Mouse (Mus musculus) adrenal gland, postnatal 36 days (tissue): ENCODE measurements around the gene Kcnn3. TPM values are rescaled to one million over a fixed set of nuclear protein-coding genes. Genes with fewer than 3 reads are reported as not detected.
A peak's percentile ranks its signal among the peaks of the same experiment; 100 is the strongest.

Source experiments
- DNase-seq, 2 experiments: peaks; one replicate each; pipeline ENCODE4 v3.0.0; 2021; ENCODE audit warnings: mixed read lengths in 1 of 2
- total RNA-seq, 2 experiments: library from RNA; stranded (reverse); gene quantifications; 2 replicates each; pipeline ENCODE4 v1.2.3; 2021

The Kcnn3 gene
- total RNA-seq, 2 experiments from 2014 or later = 3.4 to 3.7 TPM

DNA sequence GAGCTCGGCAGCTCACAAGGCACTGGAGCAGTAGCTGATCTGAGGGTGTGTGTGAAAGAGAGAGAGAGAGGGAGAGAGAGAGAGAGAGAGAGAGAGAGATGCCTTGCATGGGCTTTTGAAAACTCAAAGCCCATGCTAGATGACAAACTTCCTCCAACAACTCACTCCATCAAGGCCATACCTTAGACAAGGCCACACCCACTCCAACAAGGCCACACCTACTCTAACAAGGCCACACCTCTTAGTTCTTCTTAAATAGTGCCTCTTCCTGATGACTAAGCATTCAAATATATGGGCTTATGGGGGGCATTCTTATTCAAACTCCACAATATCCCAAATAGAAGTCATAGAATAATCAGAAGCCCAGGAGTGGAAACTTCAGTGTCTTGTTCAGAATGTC, 49.1 kb downstream of the Kcnn3 start:
- DNase-seq = no peak

GRCm38 (mm10) chr3:89569707-89570324, 49.9 kb downstream of the Kcnn3 start:
- DNase-seq = no peak

DNA sequence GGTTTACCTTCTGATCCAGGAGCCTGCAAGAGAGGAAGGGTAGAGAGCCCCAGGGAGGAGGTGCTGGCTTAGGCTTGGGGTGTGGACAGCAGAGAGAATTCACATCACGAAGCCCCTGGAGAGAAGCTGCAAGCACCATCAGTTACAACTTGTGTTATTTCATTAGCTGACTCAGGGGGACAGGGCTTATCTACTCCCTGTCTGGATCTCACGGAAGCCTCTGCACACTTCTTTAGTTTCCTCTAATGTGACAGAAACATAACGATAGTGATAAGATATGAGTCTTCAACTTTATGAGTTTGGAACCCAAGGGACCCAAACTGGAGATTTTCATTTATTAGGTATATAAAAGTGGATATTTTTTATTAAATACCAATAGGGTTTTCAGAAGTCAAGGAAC, 50.4 kb downstream of the Kcnn3 start:
- DNase-seq = no peak

DNA sequence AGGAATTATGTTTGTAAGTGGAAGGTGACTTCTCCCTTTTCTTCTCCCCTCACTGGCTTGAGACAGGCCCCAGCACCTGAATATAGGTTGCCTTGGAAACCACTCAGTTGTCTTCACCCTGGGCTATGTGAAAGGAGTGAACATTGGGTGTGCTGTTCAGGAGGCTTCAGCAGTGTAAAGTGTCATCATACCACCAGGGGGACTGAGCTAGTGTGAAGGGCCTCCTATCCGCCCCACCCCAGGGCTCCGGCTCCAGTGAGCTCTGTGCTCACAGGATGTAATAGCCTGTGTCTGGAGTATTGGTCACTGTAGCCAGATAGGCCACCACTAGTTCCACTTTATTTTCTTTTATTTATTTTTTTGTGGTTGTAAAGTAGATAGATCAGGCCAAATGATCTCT, 54.3 kb downstream of the Kcnn3 start:
- no peak for DNase-seq

DNA sequence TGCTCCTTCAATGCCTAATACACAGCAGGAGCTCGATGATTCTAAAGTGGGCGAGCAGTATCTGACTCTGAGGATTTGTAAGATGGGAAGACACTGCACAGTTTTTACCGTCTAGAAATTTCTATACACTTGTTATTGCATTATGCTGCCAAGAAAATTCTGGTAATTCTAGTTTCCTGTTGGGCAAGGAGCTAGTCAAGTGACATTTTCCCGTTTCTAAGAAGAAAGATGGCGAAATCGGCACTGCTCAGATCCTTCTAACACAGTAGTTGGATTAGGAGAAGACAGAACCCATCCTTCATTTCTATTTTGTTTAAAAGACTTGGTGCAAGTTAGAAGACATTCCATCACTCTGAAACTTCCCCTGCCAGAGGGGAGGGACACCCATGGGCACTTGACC, 56.4 kb downstream of the Kcnn3 start:
- DNase-seq = no peak

GRCm38 (mm10) chr3:89577154-89577553, 57.2 kb downstream of the Kcnn3 start:
- no peak for DNase-seq

GRCm38 (mm10) chr3:89578083-89578482, 58.1 kb downstream of the Kcnn3 start:
- DNase-seq = no peak

DNA sequence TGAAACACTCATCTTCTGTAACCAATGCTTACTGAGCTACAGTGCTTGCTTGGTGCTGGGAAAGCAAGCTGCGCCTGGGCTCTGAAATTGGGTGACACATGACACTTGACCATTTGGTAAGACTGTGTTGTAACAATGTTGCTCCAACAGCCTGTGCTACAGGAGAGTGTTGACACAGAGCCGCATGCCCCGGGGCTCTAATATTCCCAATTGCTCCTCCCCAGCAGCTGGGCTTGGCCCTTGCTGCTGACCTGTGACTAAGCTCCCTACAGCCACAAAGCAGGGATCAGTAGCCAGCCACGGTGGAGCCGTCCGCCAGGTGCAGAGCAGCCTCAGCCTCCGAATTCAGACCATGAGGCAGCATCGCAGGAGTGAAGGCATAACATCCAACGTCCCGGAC, 58.8 kb downstream of the Kcnn3 start:
- peak; percentile 49 for DNase-seq

DNA sequence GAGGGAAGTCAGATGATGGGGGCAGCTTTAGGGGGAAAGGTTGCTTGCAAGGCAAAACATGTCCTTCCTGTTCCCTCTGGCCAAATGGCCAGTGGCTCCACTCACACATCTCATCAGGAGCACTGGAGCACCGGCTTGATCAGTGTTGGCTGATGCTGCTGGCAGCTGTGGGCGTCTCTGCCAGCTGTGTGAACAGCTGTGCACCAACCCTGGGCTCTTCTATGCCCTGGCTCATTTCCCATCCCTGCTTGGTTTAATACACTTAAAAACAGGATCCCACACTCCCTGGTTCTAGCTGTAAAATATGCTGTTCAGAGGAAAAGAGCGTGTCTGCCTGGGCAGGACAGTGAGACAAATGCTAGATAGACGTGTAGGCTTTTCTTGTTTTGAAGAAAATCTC, 64.3 kb downstream of the Kcnn3 start:
- no peak for DNase-seq

GRCm38 (mm10) chr3:89588436-89588835, 68.5 kb downstream of the Kcnn3 start:
- DNase-seq = no peak

GRCm38 (mm10) chr3:89589321-89589720, 69.4 kb downstream of the Kcnn3 start:
- peak in 1 of 2 experiments; percentile 36 for DNase-seq

- no peak for DNase-seq
These were observed 70.4 kb downstream of the Kcnn3 start for GRCm38 (mm10) chr3:89590386-89590785.

DNA sequence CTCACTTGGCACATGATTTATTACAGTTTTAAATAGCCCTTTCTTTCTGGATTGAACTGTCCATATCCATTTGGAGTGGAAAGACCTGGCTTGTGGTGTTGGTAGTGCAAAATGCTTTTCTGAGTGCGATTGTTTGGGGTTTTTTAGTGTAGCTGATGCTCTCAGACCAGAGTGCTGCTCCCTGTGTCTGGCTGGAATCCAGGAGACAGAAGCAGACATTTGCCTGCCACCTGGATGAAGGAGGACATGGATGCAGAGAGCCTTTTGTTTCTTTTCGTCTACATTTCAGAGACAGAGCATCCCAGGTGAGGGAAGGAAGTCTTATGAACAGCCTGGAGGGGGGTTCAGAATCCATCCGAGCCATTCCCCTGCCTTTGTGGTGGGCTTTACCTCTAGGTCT, 71.5 kb downstream of the Kcnn3 start:
- DNase-seq = no peak

GRCm38 (mm10) chr3:89592809-89593208, 72.8 kb downstream of the Kcnn3 start:
- DNase-seq = no peak

DNA sequence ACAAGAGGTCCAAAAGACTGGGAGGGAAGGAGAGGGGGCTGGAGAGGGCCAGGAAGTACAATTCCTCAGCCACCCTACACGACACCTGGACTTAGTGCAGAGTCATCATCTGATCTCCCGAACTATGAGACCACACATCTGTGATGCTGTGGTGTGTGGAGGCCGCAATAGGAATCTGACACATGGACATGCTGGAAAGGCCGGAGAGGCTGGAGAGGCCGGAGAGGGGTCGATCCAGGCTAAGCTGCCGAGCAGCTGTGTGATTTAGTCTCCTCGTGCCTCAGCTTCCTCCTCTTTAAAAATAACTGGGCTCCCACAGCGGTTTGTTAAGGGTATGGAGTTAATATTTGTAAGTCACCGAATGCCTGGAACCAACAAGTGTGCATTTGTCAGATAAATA, 73.6 kb downstream of the Kcnn3 start:
- no peak for DNase-seq

DNA sequence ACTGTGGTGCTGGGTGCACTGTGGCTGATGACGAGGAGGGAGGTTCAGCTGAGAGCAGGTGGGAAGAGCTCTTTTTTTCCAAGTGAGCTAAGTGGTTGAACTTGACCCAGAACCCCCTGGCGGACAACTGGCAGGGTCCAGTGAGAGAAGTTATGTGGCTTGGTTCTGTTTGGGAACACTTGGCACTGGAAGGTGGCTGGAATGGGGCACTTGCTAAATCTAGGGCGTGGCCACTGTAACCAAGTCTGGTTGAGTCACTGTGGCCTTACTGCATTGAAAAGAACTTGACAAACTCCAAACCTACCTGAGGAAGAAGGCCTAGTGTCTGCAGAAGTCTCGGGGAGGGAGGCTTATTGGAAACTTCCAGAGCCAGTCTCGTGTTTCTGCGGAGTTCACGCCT, 78.4 kb downstream of the Kcnn3 start:
- DNase-seq = no peak

DNA sequence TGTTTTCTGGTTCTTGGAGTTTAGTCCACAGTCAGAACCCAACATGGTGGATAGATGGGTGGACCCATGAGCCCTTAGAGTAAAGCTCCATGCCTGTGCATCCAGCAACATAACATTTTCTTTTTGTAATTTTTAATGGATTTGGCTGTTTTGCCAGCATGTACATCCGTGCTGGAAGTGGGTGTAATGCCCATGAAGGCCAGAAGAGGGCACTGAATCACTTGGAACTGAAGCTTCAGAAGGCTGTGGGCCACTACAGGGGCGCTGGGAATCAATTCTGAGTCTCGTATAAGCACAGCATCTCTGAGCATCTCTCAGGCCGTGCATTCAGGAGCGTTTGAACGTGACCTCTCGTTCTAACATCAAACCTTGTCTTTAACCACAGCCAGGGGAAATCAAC, 79.0 kb downstream of the Kcnn3 start:
- DNase-seq = no peak

DNA sequence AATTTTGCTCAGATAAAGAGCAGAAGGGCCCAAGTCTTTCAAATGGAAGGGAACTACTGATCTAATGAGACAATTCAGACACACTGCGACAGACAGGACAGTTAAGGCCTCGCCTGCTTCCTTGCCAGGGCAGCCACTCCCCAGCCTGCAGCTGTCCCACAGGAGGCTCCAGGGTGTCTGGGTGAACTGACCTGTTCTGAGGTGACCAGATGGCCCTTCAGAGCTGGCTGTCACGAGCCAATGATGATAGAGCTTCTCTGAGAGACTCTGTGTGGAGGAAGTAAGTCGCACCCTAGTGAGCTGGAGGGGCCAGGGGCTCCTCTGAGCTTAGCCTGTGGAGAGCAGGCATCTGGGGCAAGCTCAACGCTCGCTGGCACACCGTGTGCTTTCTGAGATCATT, 81.1 kb downstream of the Kcnn3 start:
- DNase-seq = no peak

DNA sequence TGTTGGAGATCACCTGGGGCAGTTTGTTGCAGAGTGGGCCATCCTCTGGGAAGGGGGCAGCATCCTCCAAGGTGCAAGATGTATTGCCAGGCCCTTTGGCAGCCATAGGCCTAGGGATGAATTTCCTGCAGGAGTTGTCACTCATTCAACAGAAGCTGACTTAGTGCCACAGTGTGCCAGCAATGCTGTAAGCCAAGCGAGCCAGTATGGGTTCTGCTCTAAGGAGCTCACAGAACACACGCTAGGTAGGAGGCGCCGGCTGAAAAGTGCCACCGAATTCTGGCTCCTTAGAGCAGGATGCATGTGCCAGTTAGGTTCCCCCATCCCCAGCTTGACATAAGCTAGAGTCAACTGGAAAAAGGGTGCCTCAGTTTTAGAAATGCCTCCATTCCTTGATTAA, 83.3 kb downstream of the Kcnn3 start:
- DNase-seq = no peak

- DNase-seq = no peak
These were observed 85.3 kb downstream of the Kcnn3 start for GRCm38 (mm10) chr3:89605235-89605634.

DNA sequence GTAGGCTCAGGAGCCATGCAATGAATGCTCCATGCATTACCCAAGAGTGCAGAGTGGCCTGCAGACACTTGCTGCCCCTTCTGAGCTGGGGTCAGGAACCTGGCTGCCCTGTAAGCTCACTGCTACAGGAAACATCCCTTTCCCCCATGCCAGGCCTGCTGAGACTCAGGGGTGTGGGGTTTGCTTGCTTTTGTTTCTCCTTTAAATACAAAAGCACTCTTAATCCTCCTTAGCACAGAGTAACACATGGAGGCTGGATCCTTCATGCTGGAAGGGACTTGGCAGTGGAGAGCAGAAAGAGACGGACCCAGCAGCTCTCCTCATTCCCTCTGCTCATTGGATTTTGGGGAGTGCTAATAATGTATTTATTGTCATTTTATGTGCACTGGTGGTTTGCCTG, 87.4 kb downstream of the Kcnn3 start:
- DNase-seq = no peak

DNA sequence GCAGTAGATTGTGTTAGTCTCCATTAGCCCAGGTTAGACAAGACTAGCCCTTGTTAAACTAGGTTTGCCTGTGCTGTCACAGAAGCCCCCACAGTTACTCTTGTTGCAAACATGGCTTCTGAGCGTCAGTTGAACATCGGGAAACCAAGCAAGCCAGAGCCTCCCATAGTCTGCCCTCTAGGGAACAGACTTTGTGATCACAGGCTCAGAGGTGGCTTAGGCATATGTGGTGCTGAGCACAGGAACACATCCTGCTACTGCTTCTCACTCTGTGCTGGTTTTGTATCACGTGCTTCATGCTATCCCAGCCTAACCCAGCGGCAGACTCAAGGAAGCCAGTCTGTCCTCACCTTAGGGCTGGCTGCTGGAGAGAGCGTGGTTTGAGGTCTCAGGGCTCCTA, 92.1 kb downstream of the Kcnn3 start:
- DNase-seq = no peak

GRCm38 (mm10) chr3:89613526-89614523, 93.9 kb downstream of the Kcnn3 start:
- peak; percentile 88 to 92 for DNase-seq

DNA sequence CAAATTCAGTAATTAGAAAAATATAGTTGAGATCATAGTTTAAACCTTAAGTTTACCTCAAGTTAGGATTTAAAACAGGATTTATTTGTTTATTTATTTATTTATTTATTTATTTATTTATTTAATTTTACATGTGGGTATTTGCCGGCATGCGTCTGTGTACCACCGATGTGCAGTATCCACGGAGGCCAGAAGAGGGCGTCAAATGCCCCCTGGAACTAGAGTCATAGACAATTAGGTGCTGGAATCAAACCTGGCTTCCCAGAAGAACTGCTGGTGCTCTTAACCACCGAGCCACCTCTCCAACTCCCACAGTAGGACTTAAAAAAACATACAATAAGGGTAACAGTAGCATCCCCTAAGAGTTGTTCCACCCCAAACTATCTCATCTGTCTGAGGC, 96.9 kb downstream of the Kcnn3 start:
- peak in 1 of 2 experiments; percentile 30 for DNase-seq
